Mouse (Mus musculus) heart, embryonic 14.5 days (tissue): ENCODE results near the gene Capn10. TPM values are rescaled to one million over a fixed set of nuclear protein-coding genes. Genes with fewer than 3 reads are reported as not detected.

Experiments
- ATAC-seq: fragments of 200-750 bp; cut with Nextera tagmentation; 2 replicates; pipeline ENCODE4 v1.8.0; 2017; ENCODE audit warnings: low read depth, moderate TSS enrichment; ENCODE audit not compliant: insufficient number of reproducible peaks, insufficient read depth, low FRiP score
- H3K27ac ChIP-seq, 2 experiments: fragments of 200-500 bp in 1 of 2; fragments of 300-500 bp in 1 of 2; sonication (generic) in 1 of 2; replicated peaks in 1 of 2; 2 replicates each; pipeline ENCODE4 v1.5.1; 2012 to 2014; ENCODE audit warnings: low read depth in 2 of 2, low read length in 2 of 2, control low read depth in 1 of 2, mild to moderate bottlenecking in 1 of 2, mixed read lengths in 1 of 2; ENCODE audit not compliant: control insufficient read depth in 1 of 2, insufficient read depth in 1 of 2
- H3K27me3 ChIP-seq: fragments of 300-500 bp; sonication (generic); 2 replicates; pipeline ENCODE4 v1.6.1; 2014; ENCODE audit warnings: mild to moderate bottlenecking, low read length, control low read depth; ENCODE audit not compliant: control insufficient read depth, insufficient read depth
- H3K36me3 ChIP-seq: fragments of 300-500 bp; sonication (generic); 2 replicates; pipeline ENCODE4 v1.6.1; 2014; ENCODE audit warnings: mild to moderate bottlenecking, control low read depth, low read length, mixed read lengths; ENCODE audit not compliant: control insufficient read depth, insufficient read depth
- H3K4me1 ChIP-seq, 2 experiments: fragments of 200-500 bp in 1 of 2; fragments of 300-500 bp in 1 of 2; sonication (generic) in 1 of 2; 2 replicates each; pipeline ENCODE4 v1.6.1; 2012 to 2014; ENCODE audit warnings: low read length in 2 of 2, control low read depth in 1 of 2, mixed read lengths in 1 of 2; ENCODE audit not compliant: control insufficient read depth in 2 of 2, insufficient read depth in 2 of 2
- H3K4me2 ChIP-seq: fragments of 300-500 bp; sonication (generic); 2 replicates; pipeline ENCODE4 v1.6.1; 2014; ENCODE audit warnings: mild to moderate bottlenecking, low read length
- H3K4me3 ChIP-seq, 2 experiments: fragments of 200-500 bp in 1 of 2; fragments of 300-500 bp in 1 of 2; sonication (generic) in 1 of 2; 2 replicates each; pipeline ENCODE4 v1.5.1; 2012 to 2014; ENCODE audit warnings: low read length in 2 of 2, mild to moderate bottlenecking in 2 of 2, control low read depth in 1 of 2, low read depth in 1 of 2, moderate library complexity in 1 of 2; ENCODE audit not compliant: control insufficient read depth in 1 of 2, insufficient read depth in 1 of 2
- H3K9ac ChIP-seq: fragments of 300-500 bp; sonication (generic); 2 replicates; pipeline ENCODE4 v1.6.1; 2014; ENCODE audit warnings: mild to moderate bottlenecking, low read length
- H3K9me3 ChIP-seq: fragments of 300-500 bp; sonication (generic); 2 replicates; pipeline ENCODE4 v1.6.1; 2016; ENCODE audit warnings: low read length, control low read depth; ENCODE audit not compliant: control insufficient read depth
- WGBS: fragments of 180-500 bp; shearing (Covaris S2); extraction: QIAGEN DNeasy Blood & Tissue Kit; methylation state at CpG from one replicate; pipeline ENCODE4 v1.1.7; 2014; 5-methylcytosine and 5-hydroxymethylcytosine counted together
- polyA plus RNA-seq: library from polyadenylated mRNA; unstranded; fragments of >200 nt; fragmentation: Nextera tagmentation; extraction: Ambion mirVana; gene quantifications from 2 replicates; pipeline ENCODE4 v1.2.1, GENCODE M21; 2014

The Capn10 gene
- 15.7 and 16.9 TPM in 2 replicates for polyA plus RNA-seq

GRCm38 (mm10) chr1:92934182-92934827 is at the start of gene Capn10:
Capn10 (plus strand) TSS chr1:92934376.
- peak within 1 kb of the TSS; percentile 85 to 95 for H3K27ac ChIP-seq
- under 1% methylated on average over 45 of the region's 45 CpGs for WGBS
- peak within 1 kb of the TSS; percentile 78 for H3K9ac ChIP-seq
- peaks cover 16% of the 10 kb centered on the region for H3K36me3 ChIP-seq
- H3K9me3 ChIP-seq, result peaks cover 5% of the 10 kb centered on the region; the same call in 1 of the 2 replicates
- no peaks in the 10 kb centered on the region for H3K27me3 ChIP-seq
- peaks cover 7 to 21% of the 10 kb centered on the region in 2 experiments for H3K4me1 ChIP-seq
- H3K4me3 ChIP-seq, result peak within 1 kb of the TSS; percentile 57 to 73
- peak; percentile 98 for ATAC-seq
- peak within 1 kb of the TSS; percentile 82 for H3K4me2 ChIP-seq

GRCm38 (mm10) chr1:92888901-92889655 is 45.1 kb upstream of the Capn10 start:
- no peak overlapping the region for H3K4me3 ChIP-seq
- no peaks in the 10 kb centered on the region for H3K27me3 ChIP-seq
- H3K27ac ChIP-seq, result no peak overlapping the region
- H3K36me3 ChIP-seq, result no peaks in the 10 kb centered on the region
- ATAC-seq, result no peak
- no peaks in the 10 kb centered on the region for H3K9me3 ChIP-seq
- no peak overlapping the region for H3K9ac ChIP-seq
- no peaks in the 10 kb centered on the region for H3K4me1 ChIP-seq
- 61% methylated on average over 7 of the region's 7 CpGs for WGBS
- no peak overlapping the region for H3K4me2 ChIP-seq

DNA sequence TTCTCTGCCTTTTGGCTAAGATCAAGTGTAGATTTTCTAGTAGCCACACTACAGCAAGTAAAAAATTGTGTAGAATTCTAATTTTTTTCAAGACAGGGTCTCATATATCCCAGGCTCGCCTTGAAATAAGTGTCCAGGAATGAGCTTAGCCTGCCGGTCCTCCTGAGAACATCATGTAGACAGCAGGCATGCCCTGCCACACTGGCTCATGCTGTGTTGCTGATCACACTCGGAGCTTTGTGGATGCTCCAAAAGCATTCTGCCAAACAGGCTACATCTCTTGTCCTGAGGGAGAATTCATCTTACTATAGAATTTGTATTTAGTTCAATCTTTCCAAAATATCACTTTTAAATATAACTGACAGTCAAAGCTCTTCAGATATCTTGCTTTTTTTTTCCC is 41.4 kb upstream of the Capn10 start:
- Histone ChIP-seq H3K9ac (no peak overlapping the region), H3K4me2 (no peak overlapping the region), H3K36me3 (no peaks in the 10 kb centered on the region), H3K27me3 (peaks cover 3% of the 10 kb centered on the region; the same call in 1 of the 2 replicates), H3K4me3 (no peak overlapping the region), H3K4me1 (no peaks in the 10 kb centered on the region), H3K9me3 (no peaks in the 10 kb centered on the region), H3K27ac (no peak overlapping the region)
- no peak for ATAC-seq
- 58% methylated on average over 3 of the region's 3 CpGs for WGBS

DNA sequence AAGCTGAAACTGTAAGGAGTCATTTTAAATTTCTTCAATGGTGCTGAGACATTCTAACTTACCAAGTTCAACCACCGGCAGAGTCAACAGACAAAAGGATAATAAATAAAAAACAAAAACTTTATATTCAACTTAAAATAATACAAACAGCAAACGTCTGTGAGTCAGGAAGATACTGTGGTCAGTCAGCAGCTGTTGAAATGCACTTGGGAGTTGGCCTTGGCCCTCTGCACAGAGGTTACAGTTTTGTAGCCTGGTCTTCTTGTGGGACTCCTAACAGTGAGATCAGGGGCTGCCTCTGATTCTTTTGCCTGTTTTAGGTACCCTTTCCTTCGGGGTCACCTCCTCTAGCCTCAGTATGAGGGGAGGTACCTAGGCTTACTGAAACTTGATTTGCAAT is 40.3 kb upstream of the Capn10 start:
- Histone ChIP-seq H3K4me2 (no peak overlapping the region), H3K27me3 (peaks cover 9% of the 10 kb centered on the region; the same call in 1 of the 2 replicates), H3K4me3 (no peak overlapping the region), H3K4me1 (no peaks in the 10 kb centered on the region), H3K36me3 (no peaks in the 10 kb centered on the region), H3K9me3 (no peaks in the 10 kb centered on the region), H3K9ac (no peak overlapping the region), H3K27ac (no peak overlapping the region)
- no peak for ATAC-seq
- 53% methylated on average over 3 of the region's 3 CpGs for WGBS

DNA sequence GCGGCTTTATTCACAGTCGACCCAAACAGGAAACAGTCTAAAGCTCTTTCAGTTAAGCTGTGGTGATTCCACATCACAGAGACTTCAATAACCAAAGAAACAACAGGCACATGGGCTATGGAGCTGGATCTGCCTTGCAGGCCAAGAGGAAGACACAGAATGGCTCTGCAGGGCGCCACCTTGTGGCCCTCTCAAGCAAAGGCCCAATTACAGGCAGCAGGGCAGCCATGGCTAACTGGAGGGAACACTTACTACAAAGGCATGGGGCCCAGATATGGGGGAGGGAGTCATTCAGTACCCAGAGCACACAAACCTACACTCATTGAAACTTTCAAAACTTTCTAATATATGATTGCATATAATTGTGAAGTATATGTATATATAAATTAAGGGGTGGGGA is 39.1 kb upstream of the Capn10 start:
- H3K27me3 ChIP-seq, result peaks cover 19% of the 10 kb centered on the region; the same call in 1 of the 2 replicates
- no peak overlapping the region for H3K27ac ChIP-seq
- H3K4me3 ChIP-seq, result no peak overlapping the region
- no peaks in the 10 kb centered on the region for H3K4me1 ChIP-seq
- no peaks in the 10 kb centered on the region for H3K36me3 ChIP-seq
- ATAC-seq, result no peak
- no peak overlapping the region for H3K4me2 ChIP-seq
- H3K9me3 ChIP-seq, result no peaks in the 10 kb centered on the region
- 5% methylated on average over 3 of the region's 3 CpGs for WGBS
- no peak overlapping the region for H3K9ac ChIP-seq

DNA sequence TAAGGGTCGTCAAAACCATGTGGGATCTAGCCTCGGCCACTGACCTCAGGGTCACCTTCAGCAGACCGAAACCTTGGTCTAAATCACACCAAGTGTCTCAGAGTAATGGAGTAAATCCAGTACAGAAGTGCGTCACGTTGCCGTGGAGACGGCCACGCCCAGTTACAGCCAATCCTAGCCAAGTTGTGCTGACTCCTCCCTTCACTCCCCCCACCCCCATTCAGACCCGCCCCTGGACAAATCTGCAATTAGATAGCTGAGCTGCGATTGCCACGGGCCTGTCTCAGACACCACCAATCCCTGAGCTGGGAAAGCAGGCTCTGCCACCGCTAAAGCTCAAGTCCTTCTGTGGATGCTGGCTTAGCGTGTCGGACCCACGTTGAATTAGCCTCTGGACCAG is 31.4 kb upstream of the Capn10 start, which contains the start of gene Ankmy1:
TSS of gene Ankmy1 (minus strand) at position 121 of the 400 bp plus-strand sequence.
- no peak within 1 kb of the TSS; the same call in 1 of the 2 replicates for H3K9ac ChIP-seq
- no peak within 1 kb of the TSS for H3K27ac ChIP-seq
- peaks cover 7 to 11% of the 10 kb centered on the region in 2 experiments for H3K4me1 ChIP-seq
- H3K9me3 ChIP-seq, result no peaks in the 10 kb centered on the region
- H3K4me3 ChIP-seq, result peak within 1 kb of the TSS in 1 of 2 experiments; percentile 13; a peak in 2 of 4 replicates
- peaks cover 33% of the 10 kb centered on the region for H3K27me3 ChIP-seq
- 2% methylated on average over 15 of the region's 15 CpGs for WGBS
- H3K36me3 ChIP-seq, result no peaks in the 10 kb centered on the region
- no peak for ATAC-seq
- peak within 1 kb of the TSS; percentile 52 for H3K4me2 ChIP-seq

GRCm38 (mm10) chr1:92903627-92904026 is 30.5 kb upstream of the Capn10 start:
- Histone ChIP-seq H3K27me3 (peaks cover 29% of the 10 kb centered on the region), H3K9me3 (no peaks in the 10 kb centered on the region), H3K4me3 (no peak overlapping the region), H3K36me3 (no peaks in the 10 kb centered on the region), H3K9ac (no peak overlapping the region), H3K27ac (no peak overlapping the region), H3K4me1 (peaks cover 11 to 14% of the 10 kb centered on the region in 2 experiments), H3K4me2 (no peak overlapping the region)
- 59% methylated on average over 4 of the region's 4 CpGs for WGBS
- ATAC-seq, result no peak
